Mouse (Mus musculus) myocyte (in vitro differentiated cells): ENCODE measurements at regions not wholly inside any gene's neighbourhood (a gene's known extent, or its start where the extent isn't known, plus 50 kb on each side); places are given as distances from the start of the nearest gene placed in this dataset.

ENCODE experiments used
- H3K27me3 ChIP-seq: one replicate; pipeline ENCODE4 v1.6.1; 2011; ENCODE audit not compliant: control insufficient read depth, insufficient read depth, insufficient read length
- H3K36me3 ChIP-seq: one replicate; pipeline ENCODE4 v1.6.1; 2011; ENCODE audit not compliant: control insufficient read depth, insufficient read depth
- H3K4me2 ChIP-seq: one replicate; pipeline ENCODE4 v1.6.1; 2011; ENCODE audit warnings: low read depth, control low read depth
- H3K4me3 ChIP-seq: one replicate; pipeline ENCODE4 v1.5.1; 2011; ENCODE audit warnings: mild to moderate bottlenecking, control low read depth, moderate library complexity
- H3K79me2 ChIP-seq: one replicate; pipeline ENCODE4 v1.6.1; 2011; ENCODE audit not compliant: control insufficient read depth, insufficient read depth
- H3ac ChIP-seq: one replicate; pipeline ENCODE4 v1.6.1; 2011; ENCODE audit not compliant: control insufficient read depth, insufficient read length
- E2F4 ChIP-seq: IDR thresholded peaks from one replicate; pipeline ENCODE4 v1.6.1; 2011; ENCODE audit warnings: mild to moderate bottlenecking, control low read depth, moderate library complexity; ENCODE audit not compliant: insufficient read depth
- MYOD1 ChIP-seq, 3 experiments: IDR thresholded peaks; one replicate each; pipeline ENCODE4 v1.6.1; 2011; ENCODE audit warnings: control low read depth in 2 of 3, low read depth in 2 of 3, mild to moderate bottlenecking in 2 of 3, moderate library complexity in 1 of 3; ENCODE audit not compliant: insufficient read length in 2 of 3, control insufficient read depth in 1 of 3
- POLR2A ChIP-seq: IDR thresholded peaks from one replicate; pipeline ENCODE4 v1.6.1; 2011; ENCODE audit warnings: low read depth, mild to moderate bottlenecking, control low read depth, moderate library complexity; ENCODE audit not compliant: insufficient read length
- POLR2AphosphoS2 ChIP-seq: IDR thresholded peaks from one replicate; pipeline ENCODE4 v1.6.1; 2011; ENCODE audit warnings: low read depth, control low read depth; ENCODE audit not compliant: insufficient read length
- TCF12 ChIP-seq: IDR thresholded peaks from one replicate; pipeline ENCODE4 v1.6.1; 2011; ENCODE audit warnings: mild to moderate bottlenecking, control low read depth; ENCODE audit not compliant: poor library complexity, insufficient read depth, severe bottlenecking

DNA sequence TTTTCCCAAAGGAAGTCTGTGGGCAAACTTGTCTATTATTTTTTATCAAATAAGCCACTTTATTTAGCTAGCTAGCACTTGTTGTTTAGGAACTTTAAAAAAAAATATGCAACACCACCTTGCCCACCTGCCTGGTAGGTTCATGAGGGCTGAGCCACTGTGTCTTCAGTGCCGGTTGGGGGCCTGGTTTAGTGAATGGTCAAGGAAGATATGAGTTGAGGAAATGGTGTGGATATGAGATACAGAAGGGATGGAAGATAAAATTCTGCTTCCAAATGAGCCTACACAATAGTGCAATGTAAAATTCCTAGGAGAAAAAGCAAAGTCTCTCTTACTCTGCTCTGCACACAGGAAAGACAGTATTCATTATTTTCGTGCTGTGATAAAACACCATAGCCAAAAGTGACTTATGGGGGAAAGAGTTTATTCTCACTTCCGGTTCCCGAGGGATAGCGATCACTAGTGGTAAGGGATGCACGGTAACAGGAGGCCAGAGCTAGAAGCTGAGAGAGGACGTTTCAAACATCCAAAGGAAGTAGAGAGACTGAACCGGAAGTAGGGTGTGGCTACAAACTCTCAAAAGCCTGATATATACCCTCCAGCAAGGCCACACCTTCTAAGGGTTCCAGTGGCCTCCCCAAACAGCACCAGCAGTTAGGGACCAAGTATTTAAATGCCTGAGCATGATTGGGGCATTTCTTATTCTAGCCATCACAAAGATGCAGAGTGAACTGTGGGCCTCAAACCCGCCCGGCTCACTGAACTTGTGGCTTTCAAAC lies 53.7 kb upstream of the Dlg1 start:
- TF ChIP-seq TCF12 (no peak), POLR2A (no peak), MYOD1 (IDR thresholded peaks at IDR 0.05; ENCODE audit: control insufficient read depth in 1 of 3, insufficient read length in 2 of 3, low read depth in 2 of 3) (no peak), POLR2AphosphoS2 (no peak), E2F4 (no peak)

More for the DNA sequence above, 53.7 kb upstream of the Dlg1 start:
- H3K4me2 ChIP-seq = no peak overlapping the region
- no peaks in the 10 kb centered on the region for H3K27me3 ChIP-seq
- no peaks in the 10 kb centered on the region for H3K79me2 ChIP-seq
- H3K4me3 ChIP-seq = no peak overlapping the region
- H3K36me3 ChIP-seq = no peaks in the 10 kb centered on the region
- H3ac ChIP-seq = no peak overlapping the region
